Mouse (Mus musculus) spleen, adult 10 weeks (tissue): ENCODE results near the gene Gm20747. TPM values are rescaled to one million over a fixed set of nuclear protein-coding genes. Genes with fewer than 3 reads are reported as not detected.

Experiments used
- polyA plus RNA-seq: library from polyadenylated mRNA; stranded (reverse); fragments of 350-450 nt; fragmentation: Illumina TruSeq; extraction: RNeasy Lipid Tissue Mini Kit (QIAGEN cat#74804); gene quantifications from one replicate; pipeline ENCODE4 v1.2.3, GENCODE M21; 2015; ENCODE audit warnings: low replicate concordance; ENCODE audit not compliant: insufficient read depth

Gene Gm20747
- not detected for polyA plus RNA-seq

GRCm38 (mm10) chrY:53418191-53418590, at the start of gene Gm20747:
Gene Gm20747, minus strand, starts transcription at chrY:53418291.

